Mouse (Mus musculus): ENCODE data around the gene Cyb561a3. TPM values are rescaled to one million over a fixed set of nuclear protein-coding genes. Genes with fewer than 3 reads are reported as not detected.
A peak's percentile ranks its signal among the peaks of the same experiment; 100 is the strongest.
"Not testable (repeated sequence)": the region's sequence is repeated elsewhere in the genome, so short reads cannot be mapped to it uniquely, and the experiment has no call there.

Gene Cyb561a3
- polyA plus RNA-seq (2014; fragmentation: Nextera tagmentation; extraction: Ambion mirVana) = 10.5 and 14.1 TPM in 2 replicates

DNA sequence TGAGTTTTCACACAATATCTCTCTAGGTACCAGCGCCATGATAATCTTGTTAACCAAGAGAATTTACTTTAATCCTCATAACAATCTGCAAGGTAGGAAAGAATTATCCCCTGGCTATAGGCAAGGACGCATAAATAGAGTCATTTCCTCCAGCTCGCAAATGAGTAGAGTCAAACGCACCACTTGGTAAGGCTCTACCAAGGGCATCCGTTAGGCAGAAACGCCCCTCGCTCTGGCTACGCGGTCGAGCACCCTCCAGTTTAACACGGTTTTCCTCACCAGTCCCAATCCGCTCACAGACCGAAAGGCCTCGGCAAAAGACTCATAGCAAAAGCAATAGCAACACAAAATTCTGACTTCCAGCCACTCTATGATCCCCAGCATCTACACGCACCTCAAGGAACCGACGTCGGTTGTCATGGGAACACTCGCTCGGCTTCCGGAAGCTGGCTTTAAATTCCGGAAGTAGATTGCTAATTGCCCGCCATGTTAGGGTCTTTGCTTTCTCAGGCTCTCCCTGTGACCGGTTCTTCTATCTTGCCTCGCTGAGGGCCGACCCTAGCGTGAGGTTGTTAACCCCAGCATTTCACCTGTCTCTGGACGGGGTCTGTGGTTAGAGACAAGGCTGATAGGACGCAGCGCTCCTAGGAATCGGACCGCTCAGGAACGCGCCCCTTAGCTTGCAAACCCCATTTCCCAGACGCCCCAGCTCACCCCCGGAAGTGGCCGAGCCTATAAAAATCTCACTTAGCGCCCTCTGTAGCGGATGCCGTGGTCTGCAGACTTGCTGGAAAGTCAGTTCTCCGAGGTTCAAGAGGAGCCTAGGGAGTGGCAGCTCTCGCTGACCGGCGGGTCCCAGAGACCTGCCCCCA, at the start of gene Cyb561a3, which contains the start of gene Tmem138:
Gene Cyb561a3 (plus strand): TSS at position 483 of the 872 bp plus-strand sequence.
Gene Tmem138 (minus strand): TSS at position 673 of the 872 bp plus-strand sequence.
- H3K4me2 ChIP-seq (replicated peaks; ENCODE audit: low read depth, low read length) = peak within 1 kb of the TSS; percentile 81
- H3K9me3 ChIP-seq (ENCODE audit: control insufficient read depth, low read length) = no peaks in the 10 kb centered on the region
- H3K4me1 ChIP-seq (ENCODE audit: control insufficient read depth, insufficient read depth, low read length) = peaks cover 4% of the 10 kb centered on the region; the same call in 1 of the 2 replicates
- no peaks in the 10 kb centered on the region for H3K27me3 ChIP-seq (ENCODE audit: control insufficient read depth, insufficient read depth, low read length)
- peak within 1 kb of the TSS; percentile 76 for H3K9ac ChIP-seq (ENCODE audit: low read depth, low read length)
- peak within 1 kb of the TSS; percentile 73 for H3K27ac ChIP-seq (ENCODE audit: low read depth, low read length)
- WGBS = under 1% methylated on average over 44 of the region's 44 CpGs
- peaks cover 31% of the 10 kb centered on the region for H3K36me3 ChIP-seq (ENCODE audit: control insufficient read depth, insufficient read depth, low read length)
- ATAC-seq (ENCODE audit: low FRiP score, low TSS enrichment) = peak; percentile 97
- H3K4me3 ChIP-seq (ENCODE audit: low read length) = peak within 1 kb of the TSS; percentile 78

- peaks cover 11% of the 10 kb centered on the region for H3K4me1 ChIP-seq (ENCODE audit: control insufficient read depth, insufficient read depth, low read length)
- no peak overlapping the region for H3K4me2 ChIP-seq (replicated peaks; ENCODE audit: low read depth, low read length)
- H3K4me3 ChIP-seq (ENCODE audit: low read length) = no peak overlapping the region
- H3K9me3 ChIP-seq (ENCODE audit: control insufficient read depth, low read length) = no peaks in the 10 kb centered on the region
- no peak for ATAC-seq (ENCODE audit: low FRiP score, low TSS enrichment)
- 94% methylated on average over 1 of the region's 1 CpGs for WGBS
- H3K36me3 ChIP-seq (ENCODE audit: control insufficient read depth, insufficient read depth, low read length) = peaks cover 50% of the 10 kb centered on the region
- no peak overlapping the region for H3K27ac ChIP-seq (ENCODE audit: low read depth, low read length)
- H3K27me3 ChIP-seq (ENCODE audit: control insufficient read depth, insufficient read depth, low read length) = no peaks in the 10 kb centered on the region
- H3K9ac ChIP-seq (ENCODE audit: low read depth, low read length) = no peak overlapping the region
Measured at GRCm38 (mm10) chr19:10530082-10530481, 46.9 kb upstream of the Cyb561a3 start.

DNA sequence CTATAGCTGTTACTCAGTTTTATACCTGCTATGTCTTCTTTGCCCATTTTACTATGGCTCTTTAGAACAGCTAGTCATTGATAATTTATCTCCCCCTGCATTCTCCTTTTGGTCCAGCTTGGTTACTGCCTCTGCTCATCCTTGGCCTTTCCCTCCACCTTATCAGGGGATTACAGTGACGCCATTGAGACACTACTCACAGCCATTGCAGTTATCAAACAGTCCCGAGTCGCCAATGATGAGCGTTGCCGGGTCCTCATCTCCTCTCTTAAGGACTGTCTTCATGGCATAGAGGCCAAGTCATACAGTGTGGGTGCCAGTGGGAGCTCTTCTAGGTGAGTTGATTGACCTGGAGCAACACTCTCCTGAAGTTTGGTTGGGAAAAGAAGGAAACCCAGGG, 37.5 kb upstream of the Cyb561a3 start:
- no peaks in the 10 kb centered on the region for H3K27me3 ChIP-seq (ENCODE audit: control insufficient read depth, insufficient read depth, low read length)
- H3K4me3 ChIP-seq (ENCODE audit: low read length) = no peak overlapping the region
- H3K27ac ChIP-seq (ENCODE audit: low read depth, low read length) = no peak overlapping the region
- peaks cover 93% of the 10 kb centered on the region for H3K36me3 ChIP-seq (ENCODE audit: control insufficient read depth, insufficient read depth, low read length)
- H3K9me3 ChIP-seq (ENCODE audit: control insufficient read depth, low read length) = no peaks in the 10 kb centered on the region
- no peak overlapping the region for H3K4me2 ChIP-seq (replicated peaks; ENCODE audit: low read depth, low read length)
- no peaks in the 10 kb centered on the region for H3K4me1 ChIP-seq (ENCODE audit: control insufficient read depth, insufficient read depth, low read length)
- no peak for ATAC-seq (ENCODE audit: low FRiP score, low TSS enrichment)
- 92% methylated on average over 5 of the region's 5 CpGs for WGBS
- H3K9ac ChIP-seq (ENCODE audit: low read depth, low read length) = no peak overlapping the region

DNA sequence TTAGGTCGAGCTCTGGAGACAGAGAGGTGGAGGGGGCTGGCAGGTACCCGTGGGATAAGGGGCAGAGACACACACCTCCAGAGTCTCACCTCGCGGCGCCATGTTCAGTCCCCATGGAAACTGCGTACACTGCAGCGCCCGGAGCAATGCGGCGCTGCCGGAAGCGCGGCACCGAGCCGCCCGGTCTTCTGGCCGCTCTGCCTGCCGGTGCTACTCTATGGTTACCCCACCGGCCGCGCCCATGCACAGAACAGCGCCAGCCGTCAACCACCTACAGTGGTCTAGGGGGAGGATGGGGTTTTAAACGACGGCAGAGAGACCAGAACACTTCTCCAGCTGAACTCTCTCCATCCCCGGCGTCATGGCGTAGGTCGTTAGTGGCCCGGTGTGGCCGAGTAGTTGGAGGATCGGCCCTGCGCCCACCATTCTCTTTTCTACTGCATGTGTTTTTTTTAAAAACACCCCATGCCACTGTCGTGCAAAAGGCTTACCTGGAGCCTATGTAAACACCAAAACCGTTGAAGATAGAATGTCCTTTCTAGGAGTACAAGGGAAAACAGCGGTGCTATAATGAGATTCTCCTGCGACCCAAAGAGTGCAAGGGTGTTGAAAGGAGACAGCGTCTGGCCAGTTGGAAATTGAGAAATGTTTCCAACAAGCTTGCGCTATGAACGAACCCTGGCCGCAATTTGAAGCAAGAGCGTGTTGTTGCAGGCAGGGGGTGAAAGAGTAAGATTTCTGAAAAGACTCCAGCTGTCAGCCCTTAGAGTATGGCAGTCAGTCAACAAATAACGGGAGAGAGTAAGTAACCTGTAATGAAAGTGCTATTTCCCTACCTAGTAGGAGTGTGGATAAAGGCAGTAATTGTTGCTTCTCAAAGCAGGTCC, 21.1 kb upstream of the Cyb561a3 start, which contains the start of gene Tmem216:
Gene Tmem216 (minus strand): TSS at position 615 of the 887 bp plus-strand sequence.
- peaks cover 10% of the 10 kb centered on the region for H3K36me3 ChIP-seq (ENCODE audit: control insufficient read depth, insufficient read depth, low read length)
- H3K4me2 ChIP-seq (replicated peaks; ENCODE audit: low read depth, low read length) = peak within 1 kb of the TSS; percentile 59
- peaks cover 10% of the 10 kb centered on the region; the same call in 1 of the 2 replicates for H3K4me1 ChIP-seq (ENCODE audit: control insufficient read depth, insufficient read depth, low read length)
- no peaks in the 10 kb centered on the region for H3K27me3 ChIP-seq (ENCODE audit: control insufficient read depth, insufficient read depth, low read length)
- peak within 1 kb of the TSS; percentile 72 for H3K9ac ChIP-seq (ENCODE audit: low read depth, low read length)
- 1% methylated on average over 43 of the region's 43 CpGs for WGBS
- peak within 1 kb of the TSS; percentile 63 for H3K4me3 ChIP-seq (ENCODE audit: low read length)
- H3K27ac ChIP-seq (ENCODE audit: low read depth, low read length) = no peak within 1 kb of the TSS; the same call in 1 of the 2 replicates
- ATAC-seq (ENCODE audit: low FRiP score, low TSS enrichment) = peak; percentile 98
- H3K9me3 ChIP-seq (ENCODE audit: control insufficient read depth, low read length) = no peaks in the 10 kb centered on the region

GRCm38 (mm10) chr19:10557001-10557400, 20.0 kb upstream of the Cyb561a3 start:
- Histone ChIP-seq H3K4me2 (replicated peaks; ENCODE audit: low read depth, low read length) (no peak overlapping the region), H3K9ac (ENCODE audit: low read depth, low read length) (no peak overlapping the region), H3K9me3 (ENCODE audit: control insufficient read depth, low read length) (no peaks in the 10 kb centered on the region), H3K36me3 (ENCODE audit: control insufficient read depth, insufficient read depth, low read length) (no peaks in the 10 kb centered on the region; the same call in 1 of the 2 replicates), H3K27me3 (ENCODE audit: control insufficient read depth, insufficient read depth, low read length) (no peaks in the 10 kb centered on the region), H3K4me1 (ENCODE audit: control insufficient read depth, insufficient read depth, low read length) (peaks cover 11% of the 10 kb centered on the region; the same call in 1 of the 2 replicates), H3K27ac (ENCODE audit: low read depth, low read length) (no peak overlapping the region), H3K4me3 (ENCODE audit: low read length) (no peak overlapping the region)
- no peak for ATAC-seq (ENCODE audit: low FRiP score, low TSS enrichment)
- 54% methylated on average over 2 of the region's 2 CpGs for WGBS

GRCm38 (mm10) chr19:10557430-10557829, 19.5 kb upstream of the Cyb561a3 start:
- peaks cover 12% of the 10 kb centered on the region; the same call in 1 of the 2 replicates for H3K4me1 ChIP-seq (ENCODE audit: control insufficient read depth, insufficient read depth, low read length)
- no peak for ATAC-seq (ENCODE audit: low FRiP score, low TSS enrichment)
- 44% methylated on average over 2 of the region's 2 CpGs for WGBS
- no peak overlapping the region for H3K9ac ChIP-seq (ENCODE audit: low read depth, low read length)
- no peak overlapping the region for H3K27ac ChIP-seq (ENCODE audit: low read depth, low read length)
- no peaks in the 10 kb centered on the region for H3K27me3 ChIP-seq (ENCODE audit: control insufficient read depth, insufficient read depth, low read length)
- no peaks in the 10 kb centered on the region for H3K9me3 ChIP-seq (ENCODE audit: control insufficient read depth, low read length)
- no peak overlapping the region for H3K4me2 ChIP-seq (replicated peaks; ENCODE audit: low read depth, low read length)
- no peak overlapping the region for H3K4me3 ChIP-seq (ENCODE audit: low read length)
- no peaks in the 10 kb centered on the region for H3K36me3 ChIP-seq (ENCODE audit: control insufficient read depth, insufficient read depth, low read length)

- not testable (repeated sequence) for H3K9ac ChIP-seq (ENCODE audit: low read depth, low read length); H3K36me3 ChIP-seq (ENCODE audit: control insufficient read depth, insufficient read depth, low read length); H3K4me2 ChIP-seq (replicated peaks; ENCODE audit: low read depth, low read length); H3K4me3 ChIP-seq (ENCODE audit: low read length); H3K27me3 ChIP-seq (ENCODE audit: control insufficient read depth, insufficient read depth, low read length); ATAC-seq (ENCODE audit: low FRiP score, low TSS enrichment); H3K27ac ChIP-seq (ENCODE audit: low read depth, low read length); H3K9me3 ChIP-seq (ENCODE audit: control insufficient read depth, low read length)
- H3K4me1 ChIP-seq (ENCODE audit: control insufficient read depth, insufficient read depth, low read length) = peaks cover 12% of the 10 kb centered on the region; the same call in 1 of the 2 replicates
- WGBS = 75% methylated on average over 4 of the region's 4 CpGs
Measured at GRCm38 (mm10) chr19:10557837-10558375, 19.1 kb upstream of the Cyb561a3 start.

GRCm38 (mm10) chr19:10560108-10560507, 16.9 kb upstream of the Cyb561a3 start:
- H3K9ac ChIP-seq (ENCODE audit: low read depth, low read length) = no peak overlapping the region

More at GRCm38 (mm10) chr19:10560108-10560507, 16.9 kb upstream of the Cyb561a3 start:
- no peak for ATAC-seq (ENCODE audit: low FRiP score, low TSS enrichment)
- H3K27ac ChIP-seq (ENCODE audit: low read depth, low read length) = no peak overlapping the region
- no peak overlapping the region for H3K4me2 ChIP-seq (replicated peaks; ENCODE audit: low read depth, low read length)
- no peaks in the 10 kb centered on the region for H3K27me3 ChIP-seq (ENCODE audit: control insufficient read depth, insufficient read depth, low read length)
- no peaks in the 10 kb centered on the region for H3K36me3 ChIP-seq (ENCODE audit: control insufficient read depth, insufficient read depth, low read length)
- peaks cover 7% of the 10 kb centered on the region; the same call in 1 of the 2 replicates for H3K4me1 ChIP-seq (ENCODE audit: control insufficient read depth, insufficient read depth, low read length)
- 37% methylated on average over 5 of the region's 5 CpGs for WGBS
- no peaks in the 10 kb centered on the region for H3K9me3 ChIP-seq (ENCODE audit: control insufficient read depth, low read length)
- no peak overlapping the region for H3K4me3 ChIP-seq (ENCODE audit: low read length)
